Mouse (Mus musculus) hindbrain, postnatal 0 days (tissue): ENCODE measurements around the gene Kcnip1. TPM values are rescaled to one million over a fixed set of nuclear protein-coding genes. Genes with fewer than 3 reads are reported as not detected.
A peak's percentile ranks its signal among the peaks of the same experiment; 100 is the strongest.

Experiments used
- ATAC-seq: fragments of 200-750 bp; cut with Nextera tagmentation; 2 replicates; pipeline ENCODE4 v1.8.0; 2017; ENCODE audit warnings: mild to moderate bottlenecking, moderate TSS enrichment, moderate library complexity
- DNase-seq: peaks from one replicate; pipeline ENCODE4 v3.0.0-alpha.2; 2015; ENCODE audit warnings: low spot score
- H3K27ac ChIP-seq: fragments of 300-500 bp; sonication (generic); 2 replicates; pipeline ENCODE4 v1.5.1; 2014; ENCODE audit warnings: mild to moderate bottlenecking
- H3K27me3 ChIP-seq: fragments of 300-500 bp; sonication (generic); 2 replicates; pipeline ENCODE4 v1.6.1; 2014; ENCODE audit warnings: low read length, mixed read lengths; ENCODE audit not compliant: insufficient read depth
- H3K36me3 ChIP-seq: fragments of 300-500 bp; sonication (generic); 2 replicates; pipeline ENCODE4 v1.6.1; 2014; ENCODE audit warnings: low read length, mixed read lengths; ENCODE audit not compliant: insufficient read depth
- H3K4me1 ChIP-seq: fragments of 300-500 bp; sonication (generic); 2 replicates; pipeline ENCODE4 v1.6.1; 2014; ENCODE audit warnings: antibody characterized with exemption, low read length, mixed read lengths; ENCODE audit not compliant: insufficient read depth
- H3K4me2 ChIP-seq: fragments of 300-500 bp; sonication (generic); 2 replicates; pipeline ENCODE4 v1.6.1; 2014; ENCODE audit warnings: low read depth, mild to moderate bottlenecking, low read length, moderate library complexity, mixed read lengths
- H3K4me3 ChIP-seq: fragments of 300-500 bp; sonication (generic); 2 replicates; pipeline ENCODE4 v1.5.1; 2014; ENCODE audit warnings: low read length
- H3K9ac ChIP-seq: fragments of 300-500 bp; sonication (generic); replicated peaks from 2 replicates; pipeline ENCODE4 v1.6.1; 2014; ENCODE audit warnings: mild to moderate bottlenecking, low read length, moderate library complexity, mixed read lengths
- H3K9me3 ChIP-seq: fragments of 300-500 bp; sonication (generic); 2 replicates; pipeline ENCODE4 v1.6.1; 2016; ENCODE audit warnings: low read length, mixed read lengths
- CTCF ChIP-seq: IDR thresholded peaks from 2 replicates; pipeline ENCODE4 v1.5.1; 2016; ENCODE audit warnings: antibody characterized with exemption, control low read depth, low read depth
- WGBS: fragments of 180-500 bp; shearing (Covaris S2); extraction: QIAGEN DNeasy Blood & Tissue Kit; methylation state at CpG from one replicate; pipeline ENCODE4 v1.1.7; 2014; 5-methylcytosine and 5-hydroxymethylcytosine counted together
- polyA plus RNA-seq: library from polyadenylated mRNA; unstranded; fragments of >200 nt; fragmentation: Nextera tagmentation; extraction: Ambion mirVana; gene quantifications from 2 replicates; pipeline ENCODE4 v1.2.1, GENCODE M21; 2015
- total RNA-seq: library from RNA; depleted of rRNA; stranded (reverse); fragments of >200 nt; gene quantifications from 2 replicates; pipeline ENCODE4 v1.2.3, GENCODE M21; 2014

The Kcnip1 gene
- total and polyA plus RNA-seq, 2 experiments from 2014 or later, result 66.8 to 132 TPM

DNA sequence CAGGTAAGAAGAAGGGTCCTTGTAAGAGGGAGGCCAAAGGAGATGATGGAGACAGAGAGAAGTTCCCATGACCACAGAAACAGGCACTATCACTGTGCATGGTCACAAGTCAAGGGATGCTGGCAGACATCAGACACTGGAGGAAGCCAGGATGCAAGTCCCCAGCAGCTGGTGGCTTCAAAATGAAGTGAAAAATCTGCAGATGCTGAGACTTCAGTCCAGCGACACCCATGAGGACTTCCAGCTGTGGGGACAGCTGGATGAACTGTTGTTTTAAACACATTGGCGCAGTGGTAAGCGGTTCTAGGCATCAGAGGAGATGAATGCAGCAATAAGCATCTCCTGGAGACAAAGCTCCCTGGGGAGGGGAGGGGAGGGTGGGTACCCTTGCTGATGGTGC is 246.6 kb downstream of the Kcnip1 start:
- no peaks in the 10 kb centered on the region for H3K36me3 ChIP-seq
- H3K9me3 ChIP-seq, result no peaks in the 10 kb centered on the region
- ATAC-seq, result no peak
- DNase-seq, result no peak
- H3K4me3 ChIP-seq, result no peak overlapping the region
- no peaks in the 10 kb centered on the region for H3K27me3 ChIP-seq
- no peak for TF ChIP-seq CTCF
- H3K27ac ChIP-seq, result no peak overlapping the region
- H3K4me2 ChIP-seq, result no peak overlapping the region
- WGBS, result 62% methylated on average over 3 of the region's 3 CpGs
- no peaks in the 10 kb centered on the region for H3K4me1 ChIP-seq
- no peak overlapping the region for H3K9ac ChIP-seq

DNA sequence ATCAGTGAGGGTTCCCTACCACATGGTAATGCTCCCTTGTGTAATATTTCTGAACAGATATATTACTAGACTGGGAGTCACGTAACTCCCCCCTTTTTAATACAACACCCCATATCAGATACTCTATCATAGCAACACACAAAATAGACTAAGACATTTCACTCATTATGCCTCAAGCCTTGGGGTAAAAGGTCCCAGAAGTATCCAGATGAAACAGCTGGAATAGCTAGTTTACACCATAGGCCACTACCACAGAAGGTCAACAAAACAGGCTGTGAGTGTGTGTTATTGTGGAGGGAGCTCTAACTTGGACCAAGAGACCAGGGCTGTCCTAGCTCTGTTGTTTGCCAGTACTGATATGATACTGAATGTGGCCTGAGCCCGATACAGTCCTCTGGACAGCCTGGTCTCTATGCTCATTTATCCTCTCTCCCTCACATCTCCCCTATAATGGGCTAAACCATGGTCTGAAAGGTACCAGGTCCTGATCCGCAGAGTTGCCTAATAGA is 247.1 kb downstream of the Kcnip1 start:
- Histone ChIP-seq H3K9ac (no peak overlapping the region), H3K36me3 (no peaks in the 10 kb centered on the region), H3K4me3 (no peak overlapping the region), H3K27me3 (no peaks in the 10 kb centered on the region), H3K4me1 (no peaks in the 10 kb centered on the region), H3K27ac (no peak overlapping the region), H3K9me3 (no peaks in the 10 kb centered on the region), H3K4me2 (no peak overlapping the region)
- 95% methylated on average over 3 of the region's 3 CpGs for WGBS
- no peak for ATAC-seq
- no peak for DNase-seq
- no peak for TF ChIP-seq CTCF

DNA sequence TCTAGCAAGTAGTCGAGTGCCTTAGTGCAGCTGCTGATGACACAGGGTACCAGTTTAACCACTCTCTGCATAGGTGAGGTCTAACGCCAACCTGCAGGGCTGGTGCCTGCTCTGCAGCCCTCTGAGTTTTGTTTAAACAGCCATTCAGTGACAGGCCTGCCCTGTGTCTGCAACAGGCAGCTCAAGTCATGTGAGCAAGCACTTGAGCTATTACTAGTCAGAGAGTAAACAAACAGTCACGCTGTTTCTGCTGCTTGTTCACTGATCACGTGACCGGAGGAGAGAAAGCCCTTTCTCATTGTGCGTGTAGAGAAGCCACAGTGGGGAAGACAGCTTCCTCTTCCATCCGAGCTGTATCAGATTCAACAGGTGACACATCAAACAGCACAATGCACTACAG is 248.5 kb downstream of the Kcnip1 start:
- Histone ChIP-seq H3K4me3 (no peak overlapping the region), H3K36me3 (no peaks in the 10 kb centered on the region), H3K4me2 (no peak overlapping the region), H3K4me1 (no peaks in the 10 kb centered on the region), H3K27me3 (no peaks in the 10 kb centered on the region), H3K27ac (no peak overlapping the region), H3K9ac (no peak overlapping the region), H3K9me3 (no peaks in the 10 kb centered on the region)
- peak; percentile 54 for DNase-seq
- WGBS, result 32% methylated on average over 7 of the region's 7 CpGs
- TF ChIP-seq CTCF, result no peak
- peak; percentile 38; the same call in 1 of the 2 replicates for ATAC-seq

DNA sequence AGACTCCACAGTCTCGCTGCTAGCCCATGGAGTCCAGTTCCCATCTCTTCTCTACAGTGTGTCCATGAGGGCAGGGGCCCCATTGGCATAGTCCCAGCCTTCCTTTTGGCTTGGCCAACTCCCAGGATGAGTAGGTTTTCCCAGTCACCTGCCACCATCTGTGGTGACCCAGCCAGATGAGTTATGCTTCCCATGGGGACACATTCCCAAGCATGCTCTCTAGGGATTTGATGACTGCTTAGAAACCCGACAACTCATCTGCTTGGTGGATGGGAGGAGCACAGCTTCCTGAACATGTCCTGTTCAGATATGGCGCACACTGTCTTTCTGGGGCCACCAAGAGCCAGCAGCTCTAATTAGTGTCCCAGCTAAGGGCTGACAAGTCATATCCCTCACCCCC is 252.8 kb downstream of the Kcnip1 start:
- H3K27me3 ChIP-seq, result no peaks in the 10 kb centered on the region
- H3K9ac ChIP-seq, result no peak overlapping the region
- H3K27ac ChIP-seq, result no peak overlapping the region
- no peak for DNase-seq
- H3K4me1 ChIP-seq, result no peaks in the 10 kb centered on the region
- no peaks in the 10 kb centered on the region for H3K36me3 ChIP-seq
- H3K9me3 ChIP-seq, result no peaks in the 10 kb centered on the region
- H3K4me2 ChIP-seq, result no peak overlapping the region
- TF ChIP-seq CTCF, result no peak
- H3K4me3 ChIP-seq, result no peak overlapping the region
- WGBS, result 66% methylated on average over 3 of the region's 3 CpGs
- ATAC-seq, result no peak

DNA sequence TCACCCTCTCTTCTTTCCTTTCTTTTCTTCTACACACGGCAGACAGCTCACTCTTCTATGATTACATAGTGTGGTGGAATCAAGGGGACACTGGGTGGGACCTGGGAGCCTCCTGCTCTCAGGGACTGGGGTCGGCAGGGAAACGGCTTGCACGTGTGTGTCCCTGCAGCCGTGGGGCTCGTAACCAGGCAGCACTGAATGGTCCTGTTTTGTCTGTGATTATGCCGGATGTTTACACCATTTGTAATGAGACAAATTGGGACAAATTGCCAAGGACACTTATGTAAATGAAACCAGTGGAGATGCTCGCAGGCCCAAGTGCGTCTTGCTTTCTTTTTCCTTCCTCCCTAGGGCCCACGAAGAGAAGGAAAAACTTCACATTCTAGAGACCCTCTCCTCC is 256.5 kb downstream of the Kcnip1 start:
- H3K27me3 ChIP-seq, result 0 out of 2 replicates have a peak, but pooled peaks cover 3% of the 10 kb centered on the region
- no peaks in the 10 kb centered on the region for H3K9me3 ChIP-seq
- ATAC-seq (no peak), DNase-seq (no peak)
- no peak overlapping the region for H3K9ac ChIP-seq
- H3K27ac ChIP-seq, result no peak overlapping the region
- no peak overlapping the region for H3K4me3 ChIP-seq
- H3K4me1 ChIP-seq, result no peaks in the 10 kb centered on the region
- WGBS, result 42% methylated on average over 10 of the region's 10 CpGs
- no peak for TF ChIP-seq CTCF
- H3K4me2 ChIP-seq, result no peak overlapping the region
- no peaks in the 10 kb centered on the region for H3K36me3 ChIP-seq

DNA sequence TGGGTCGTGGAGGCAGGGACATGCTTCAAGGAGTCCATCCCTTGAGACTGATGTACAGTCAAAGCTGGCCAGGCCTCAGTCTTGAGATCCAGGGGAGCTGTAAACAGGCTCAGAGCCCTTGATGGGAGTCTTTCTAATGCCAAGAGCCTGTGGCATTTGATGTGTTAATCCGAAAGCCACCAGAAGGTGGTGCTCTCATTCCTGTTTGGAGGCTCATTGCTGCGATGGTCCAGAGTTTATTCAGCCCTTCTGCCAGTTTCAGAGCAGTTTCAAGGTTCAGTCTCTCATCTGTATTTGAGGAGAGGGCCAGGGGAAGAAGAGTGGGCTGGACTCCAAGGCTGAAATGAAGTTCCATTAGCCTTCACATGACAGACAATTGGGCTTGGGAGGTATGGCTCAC is 259.7 kb downstream of the Kcnip1 start:
- no peaks in the 10 kb centered on the region for H3K36me3 ChIP-seq
- 0 out of 2 replicates have a peak, but pooled peaks cover 3% of the 10 kb centered on the region for H3K27me3 ChIP-seq
- TF ChIP-seq CTCF, result peak; percentile 90
- no peak overlapping the region for H3K9ac ChIP-seq
- H3K4me2 ChIP-seq, result no peak overlapping the region
- H3K27ac ChIP-seq, result no peak overlapping the region
- DNase-seq (peak; percentile 93), ATAC-seq (peak; percentile 39)
- H3K4me1 ChIP-seq, result no peaks in the 10 kb centered on the region
- no peaks in the 10 kb centered on the region for H3K9me3 ChIP-seq
- WGBS, result 4% methylated on average over 3 of the region's 3 CpGs
- no peak overlapping the region for H3K4me3 ChIP-seq

DNA sequence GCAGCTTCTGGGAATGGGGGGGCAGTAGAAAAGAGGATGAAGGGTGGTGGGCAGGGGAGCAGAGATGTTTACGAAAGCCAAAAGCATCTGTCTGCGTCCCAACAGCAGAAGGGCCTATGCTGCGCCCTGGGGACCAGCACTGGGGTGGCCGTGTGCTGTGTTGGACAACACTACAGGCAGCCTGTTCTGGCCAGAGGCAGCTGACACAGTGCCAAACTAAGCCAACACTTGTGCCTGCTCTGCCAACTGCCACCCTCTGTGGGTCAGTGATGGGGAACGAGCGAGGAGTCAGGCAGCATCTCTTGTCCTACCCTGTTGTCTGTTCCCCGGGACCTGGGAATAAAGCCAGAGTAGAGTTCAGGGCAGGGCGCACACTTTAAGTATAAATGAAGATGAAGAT is 260.6 kb downstream of the Kcnip1 start:
- ATAC-seq, result peak; percentile 66; the same call in 1 of the 2 replicates
- DNase-seq, result peak; percentile 69
- WGBS, result 56% methylated on average over 8 of the region's 8 CpGs

More for the DNA sequence above, 260.6 kb downstream of the Kcnip1 start:
- Histone ChIP-seq H3K27me3 (0 out of 2 replicates have a peak, but pooled peaks cover 3% of the 10 kb centered on the region), H3K4me2 (no peak overlapping the region), H3K4me1 (no peaks in the 10 kb centered on the region), H3K4me3 (no peak overlapping the region), H3K9me3 (no peaks in the 10 kb centered on the region), H3K9ac (no peak overlapping the region), H3K36me3 (no peaks in the 10 kb centered on the region), H3K27ac (no peak overlapping the region)
- no peak for TF ChIP-seq CTCF
